Mouse (Mus musculus) 3T3-L1 (cell line): Measurements from ENCODE around the gene Vps53.

ENCODE experiments used
- DNase-seq: peaks from one replicate; pipeline ENCODE4 v3.0.0-alpha.2; 2015; ENCODE audit warnings: low read depth, low spot score

Vps53 gene

GRCm38 (mm10) chr11:76056487-76056886 lies 123.0 kb downstream of the Vps53 start:
- peak; percentile 27 for DNase-seq

- DNase-seq: no peak
Measured at GRCm38 (mm10) chr11:76052496-76052895, 127.0 kb downstream of the Vps53 start.

DNA sequence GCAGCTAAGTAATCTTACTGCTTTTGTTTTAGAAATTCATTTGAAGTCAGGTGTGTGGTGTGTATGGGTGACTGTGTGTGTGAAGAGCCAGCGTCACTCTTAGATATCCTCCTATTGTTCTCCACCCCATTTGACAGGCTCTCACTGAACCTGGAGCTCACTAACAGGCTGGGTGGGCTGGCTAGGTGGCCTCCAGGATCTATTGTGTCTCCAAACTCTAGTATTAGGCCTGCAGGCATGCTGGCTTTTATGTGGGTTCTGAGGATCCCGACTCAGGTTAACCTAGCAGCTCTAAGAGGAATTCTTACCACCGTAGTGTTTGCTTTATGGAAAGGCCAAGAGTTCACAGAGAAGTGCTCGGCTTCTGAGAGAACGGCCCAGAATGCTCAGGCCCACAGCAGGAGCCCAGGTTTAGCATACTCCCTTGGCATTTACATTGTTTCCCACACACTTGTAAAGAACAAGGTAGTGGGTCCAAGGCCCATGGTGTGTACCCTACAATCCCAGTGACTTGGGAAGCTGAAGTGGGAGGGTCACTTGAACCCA lies 128.4 kb downstream of the Vps53 start:
- DNase-seq: no peak

DNA sequence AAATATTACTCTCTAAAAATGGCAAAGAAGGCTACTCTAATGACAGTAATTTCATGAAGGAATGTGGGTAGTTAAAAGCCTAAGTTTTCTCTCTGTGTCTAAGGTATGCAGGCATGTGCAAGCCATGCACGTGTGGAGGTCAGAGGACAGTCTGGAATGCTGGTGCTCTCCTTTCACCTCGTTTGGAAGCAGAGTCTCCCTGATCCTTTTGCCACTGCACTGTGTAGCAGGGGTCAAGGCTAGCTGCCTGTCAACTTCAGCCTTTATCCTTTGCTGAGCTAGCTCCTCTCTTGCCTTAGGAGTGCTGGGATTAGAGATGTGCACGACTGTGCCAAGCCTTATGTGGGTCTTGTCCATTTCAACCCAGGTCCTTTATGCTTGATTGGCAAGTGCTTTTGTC lies 128.9 kb downstream of the Vps53 start:
- DNase-seq: no peak

DNA sequence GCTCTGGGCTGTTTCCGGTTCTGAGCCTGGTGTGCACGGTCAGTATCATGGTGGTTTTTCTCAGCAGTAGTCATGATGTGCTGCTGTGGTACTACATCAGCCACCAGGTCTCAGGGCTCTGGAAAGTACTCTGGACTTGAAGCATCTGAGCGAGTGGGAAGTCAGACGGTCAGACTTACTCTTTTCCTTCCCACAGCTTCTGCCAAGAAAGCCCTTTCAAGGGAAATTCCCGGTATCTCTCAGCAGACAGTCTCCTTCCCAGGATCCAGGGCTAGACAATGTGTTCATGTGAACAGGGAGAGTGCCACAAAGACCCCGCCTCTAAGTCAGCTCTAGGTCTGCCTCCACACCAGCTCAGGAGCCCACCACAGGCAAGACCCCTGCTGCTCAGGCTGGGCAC lies 134.1 kb downstream of the Vps53 start:
- no peak for DNase-seq

GRCm38 (mm10) chr11:76044468-76044867 lies 135.0 kb downstream of the Vps53 start:
- no peak for DNase-seq

DNA sequence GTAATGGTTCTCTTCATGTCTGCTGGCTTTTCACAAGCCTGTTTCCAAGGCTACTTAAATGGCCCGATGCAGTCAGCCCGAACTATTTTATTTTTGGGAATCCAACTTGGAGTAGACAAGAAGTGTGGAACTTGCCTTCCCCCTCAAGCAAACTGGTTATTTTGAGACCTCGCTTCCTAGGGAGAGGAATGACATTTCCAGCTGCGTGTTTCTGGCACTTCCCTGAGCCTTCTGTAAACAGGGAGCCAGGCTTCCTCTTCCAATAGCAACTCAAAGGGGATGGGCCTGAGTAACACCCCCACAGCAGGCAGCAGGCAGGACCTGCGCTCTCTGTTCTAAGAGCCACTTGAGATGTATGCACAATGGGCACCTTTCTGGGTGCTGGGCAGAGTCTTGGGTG lies 136.6 kb downstream of the Vps53 start:
- no peak for DNase-seq

- DNase-seq: no peak
Measured at GRCm38 (mm10) chr11:76042041-76042638, 137.3 kb downstream of the Vps53 start.

DNA sequence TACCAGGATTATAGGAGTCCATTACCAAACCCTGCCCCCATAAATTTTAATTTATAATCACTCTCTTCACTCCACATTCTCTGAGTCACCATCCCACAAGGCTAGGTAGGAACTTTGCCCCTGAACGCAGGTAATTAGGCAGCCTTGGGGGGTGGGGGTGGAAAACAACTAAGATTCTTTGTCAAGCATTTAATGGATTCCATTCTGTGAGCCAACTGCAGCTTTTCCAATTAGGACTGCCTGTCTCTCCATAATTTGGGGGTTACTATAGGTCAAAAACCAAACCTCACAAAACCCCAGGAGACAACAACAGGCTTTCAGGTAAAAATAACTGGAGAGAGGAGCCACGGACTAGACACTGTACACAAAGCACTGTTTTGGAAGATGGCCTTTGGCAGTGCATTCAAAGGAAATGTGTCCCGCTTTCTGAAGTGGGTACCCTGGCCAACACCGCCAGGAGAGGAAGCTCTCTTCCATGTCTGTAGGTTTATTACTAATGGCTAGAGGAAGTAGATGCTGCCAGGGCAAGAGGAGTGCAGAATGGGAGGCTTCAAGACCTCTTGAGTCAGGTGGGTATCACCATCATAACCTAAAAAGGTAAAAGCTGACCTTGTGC lies 138.6 kb downstream of the Vps53 start:
- DNase-seq: no peak

DNA sequence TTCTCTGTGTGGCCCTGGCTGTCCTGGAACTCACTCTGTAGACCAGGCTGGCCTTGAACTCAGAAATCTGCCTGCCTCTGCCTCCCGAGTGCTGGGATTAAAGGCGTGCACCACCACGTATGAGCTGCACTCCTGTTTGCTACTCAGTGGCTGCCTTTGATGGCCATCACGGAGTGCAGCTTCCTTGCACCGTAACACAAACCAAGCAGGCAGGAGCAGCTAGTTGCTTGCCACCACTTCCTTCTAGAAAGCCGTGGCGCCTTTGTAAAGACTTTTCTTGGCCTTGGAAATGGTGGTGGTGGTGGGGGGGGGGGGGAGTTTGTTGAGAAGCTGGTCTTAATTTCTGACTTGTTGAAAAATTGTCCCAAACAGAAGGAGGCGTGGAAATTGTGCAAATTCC lies 139.3 kb downstream of the Vps53 start:
- no peak for DNase-seq

GRCm38 (mm10) chr11:76039271-76040053 lies 140.0 kb downstream of the Vps53 start:
- DNase-seq: no peak

- DNase-seq: no peak
Measured at GRCm38 (mm10) chr11:76037581-76038294, 141.7 kb downstream of the Vps53 start.

- no peak for DNase-seq
Measured at GRCm38 (mm10) chr11:76035182-76035581, 144.3 kb downstream of the Vps53 start.

- no peak for DNase-seq
Measured at GRCm38 (mm10) chr11:76033836-76034235, 145.6 kb downstream of the Vps53 start.

GRCm38 (mm10) chr11:76033359-76033758 lies 146.1 kb downstream of the Vps53 start:
- DNase-seq: no peak

- DNase-seq: no peak
Measured at GRCm38 (mm10) chr11:76028072-76028465, 151.4 kb downstream of the Vps53 start.

- DNase-seq: peak; percentile 59
Measured at GRCm38 (mm10) chr11:76027139-76028071, 152.0 kb downstream of the Vps53 start, which contains the start of gene Rflnb. TSS of gene Rflnb (minus strand) at chr11:76027782.

GRCm38 (mm10) chr11:76026527-76027138 lies 152.8 kb downstream of the Vps53 start:
- DNase-seq: peak; percentile 14

- DNase-seq: no peak
Measured at GRCm38 (mm10) chr11:76025080-76025583, 154.3 kb downstream of the Vps53 start.

GRCm38 (mm10) chr11:76020916-76021315 lies 158.5 kb downstream of the Vps53 start:
- DNase-seq: no peak
